Mouse (Mus musculus) activated CD4-positive, CD25-positive, alpha-beta regulatory T cell, adult 4 months (primary cell): ENCODE results near the gene Cdrt4. TPM values are rescaled to one million over a fixed set of nuclear protein-coding genes. Genes with fewer than 3 reads are reported as not detected.

Experiments used
- ATAC-seq: one replicate; pipeline ENCODE4 v1.8.0; 2017
- polyA plus RNA-seq, 2 experiments: library from polyadenylated mRNA; unstranded; fragments of 100-300 nt; shearing (Covaris generic); gene quantifications; one replicate each; pipeline ENCODE4 v1.2.1; 2017

Cdrt4 gene
- polyA plus RNA-seq, 2 experiments from 2014 or later: not detected

DNA sequence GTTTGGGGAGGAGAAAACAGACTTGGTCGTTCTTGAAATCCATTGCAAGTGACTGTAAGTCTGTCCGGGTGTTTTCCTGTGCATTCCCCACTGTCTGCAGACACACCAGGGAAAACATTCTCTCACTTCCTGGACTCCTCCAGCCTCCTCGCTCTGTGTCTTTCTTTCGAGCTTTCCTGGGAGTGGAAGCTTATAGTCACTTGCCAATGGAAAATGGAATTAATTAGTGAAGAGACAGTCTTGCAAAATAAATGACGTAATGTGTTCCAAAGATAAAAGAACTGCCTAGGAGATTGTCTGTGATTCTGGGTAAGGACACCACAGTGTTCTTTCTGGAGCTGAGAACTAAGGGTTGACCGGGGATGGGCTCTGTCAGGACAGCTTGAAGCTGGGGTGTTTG lies 7.5 kb upstream of the Cdrt4 start:
- ATAC-seq: no peak

GRCm38 (mm10) chr11:62945514-62945913 lies 5.5 kb upstream of the Cdrt4 start:
- no peak for ATAC-seq

DNA sequence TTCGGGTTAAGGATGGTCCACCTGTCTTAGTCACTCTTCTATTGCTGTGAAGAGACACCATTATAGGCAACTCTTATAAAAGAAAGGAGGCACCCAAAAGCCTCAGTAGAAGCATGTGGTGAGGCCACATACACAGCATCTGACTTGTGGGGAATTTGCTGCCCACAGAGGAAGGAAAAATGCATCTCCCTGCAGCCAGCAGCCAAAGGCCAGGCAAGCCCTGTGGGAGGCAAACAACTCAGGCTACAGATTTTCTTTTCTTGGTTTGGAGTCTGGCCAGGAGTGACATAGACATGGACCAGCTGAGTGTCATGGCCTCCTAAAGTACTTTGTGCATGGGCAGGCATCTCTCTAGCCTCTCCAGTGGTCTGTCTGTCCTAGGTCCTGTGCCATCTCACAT lies 1.4 kb upstream of the Cdrt4 start:
- ATAC-seq: no peak

DNA sequence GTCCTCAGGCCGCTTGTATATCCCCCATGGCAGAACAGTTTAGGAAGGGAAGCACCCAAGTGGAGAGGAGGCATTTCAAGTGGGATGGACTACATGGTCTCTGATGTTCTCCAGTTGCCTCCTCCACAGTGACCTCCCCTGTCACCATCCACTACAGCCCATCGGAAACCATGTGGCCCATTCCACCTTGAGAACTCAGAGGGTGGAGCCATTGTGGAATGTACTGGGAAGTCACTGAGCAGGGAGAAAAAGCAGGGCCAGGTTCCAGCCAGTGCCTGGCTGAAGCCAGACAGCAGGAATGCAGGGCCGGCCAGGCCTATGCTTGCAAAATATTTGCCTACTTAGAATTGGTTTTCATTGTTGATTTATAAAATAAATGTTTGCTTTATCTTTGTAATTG lies 3.8 kb downstream of the Cdrt4 start:
- ATAC-seq: no peak

DNA sequence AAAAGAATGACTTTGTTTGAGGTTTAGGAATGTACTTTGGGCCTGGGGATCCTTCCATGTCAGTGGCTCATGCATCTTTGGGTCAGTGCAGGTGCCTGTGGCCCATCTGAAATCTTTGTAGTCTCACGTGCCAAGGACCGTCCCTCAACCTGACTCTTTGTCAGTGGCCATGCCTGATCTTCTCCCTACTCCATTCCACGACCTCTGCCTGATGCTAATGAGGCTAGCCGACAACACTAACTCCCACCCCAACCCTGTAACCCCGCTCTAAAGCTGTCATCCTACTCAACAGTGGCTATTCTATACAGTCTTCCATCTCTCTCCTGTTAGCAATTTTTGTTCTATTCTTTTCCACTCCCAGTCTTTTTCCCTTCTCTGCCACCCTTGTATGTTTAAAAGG lies 4.2 kb downstream of the Cdrt4 start:
- no peak for ATAC-seq

DNA sequence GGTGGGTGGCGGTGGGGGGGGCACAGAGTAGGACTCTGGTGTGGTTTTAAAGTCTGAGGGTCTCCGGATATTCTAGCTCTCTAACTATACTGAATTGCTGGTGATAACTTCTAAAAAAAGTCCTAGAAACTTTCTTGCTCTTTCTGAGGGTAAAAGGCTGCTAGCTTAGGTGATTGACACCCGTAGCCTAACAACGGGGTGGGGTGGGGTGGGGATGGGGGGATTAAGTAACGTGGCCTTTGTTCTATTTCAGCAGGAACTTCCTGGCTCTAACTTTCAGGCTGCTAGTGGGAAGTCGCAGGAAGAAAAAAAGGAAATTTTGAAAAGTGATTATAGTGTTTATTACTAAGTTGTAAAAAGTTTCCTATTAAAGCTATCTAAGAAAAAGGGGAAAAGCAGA lies 4.8 kb downstream of the Cdrt4 start:
- ATAC-seq: no peak

GRCm38 (mm10) chr11:62957626-62958180 lies 6.7 kb downstream of the Cdrt4 start:
- no peak for ATAC-seq

- ATAC-seq: no peak
These were observed 12.3 kb downstream of the Cdrt4 start for GRCm38 (mm10) chr11:62963292-62963691.

DNA sequence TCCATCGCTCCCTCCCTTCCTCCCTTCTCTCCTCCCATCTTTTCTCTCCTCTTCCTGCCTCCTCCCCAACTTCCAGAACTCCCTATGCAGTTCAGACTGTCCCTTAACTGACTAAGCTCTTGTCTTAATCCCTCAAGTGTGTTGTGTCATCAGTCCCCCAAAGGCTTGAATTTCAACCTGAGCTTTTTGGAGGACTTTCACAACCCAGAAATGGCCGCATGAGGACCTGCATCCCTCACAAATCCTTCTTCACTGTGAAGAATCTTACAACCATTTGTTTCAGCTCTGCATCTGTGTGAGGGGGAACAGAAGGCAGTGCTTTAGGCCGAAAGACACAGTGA lies 15.4 kb downstream of the Cdrt4 start:
- ATAC-seq: no peak

- no peak for ATAC-seq
These were observed 16.0 kb downstream of the Cdrt4 start for GRCm38 (mm10) chr11:62966765-62967633.

- no peak for ATAC-seq
These were observed 26.2 kb downstream of the Cdrt4 start for GRCm38 (mm10) chr11:62977176-62977575.

DNA sequence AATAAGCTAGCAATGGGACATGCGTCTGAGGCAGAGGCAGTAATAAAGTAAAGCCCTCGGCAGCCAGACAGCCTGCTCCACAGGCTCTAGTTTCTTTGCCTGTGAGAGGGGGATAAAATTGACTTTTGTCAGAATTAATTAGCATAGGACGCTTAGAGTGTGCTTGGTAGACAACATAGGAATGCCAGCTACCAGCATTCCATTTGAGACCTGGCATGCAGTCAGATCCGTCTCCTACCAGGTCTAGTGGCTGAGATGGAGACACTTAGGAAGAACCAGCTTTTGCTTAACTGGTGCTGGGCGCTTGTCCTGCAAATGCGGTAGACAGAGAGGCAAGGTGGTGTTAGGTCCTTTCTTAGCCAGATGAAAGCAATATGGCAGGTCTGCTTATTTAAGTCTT lies 27.9 kb downstream of the Cdrt4 start:
- ATAC-seq: no peak

- no peak for ATAC-seq
These were observed 30.7 kb downstream of the Cdrt4 start for GRCm38 (mm10) chr11:62981729-62982128.

- ATAC-seq: no peak
These were observed 32.8 kb downstream of the Cdrt4 start for GRCm38 (mm10) chr11:62983793-62984192.

DNA sequence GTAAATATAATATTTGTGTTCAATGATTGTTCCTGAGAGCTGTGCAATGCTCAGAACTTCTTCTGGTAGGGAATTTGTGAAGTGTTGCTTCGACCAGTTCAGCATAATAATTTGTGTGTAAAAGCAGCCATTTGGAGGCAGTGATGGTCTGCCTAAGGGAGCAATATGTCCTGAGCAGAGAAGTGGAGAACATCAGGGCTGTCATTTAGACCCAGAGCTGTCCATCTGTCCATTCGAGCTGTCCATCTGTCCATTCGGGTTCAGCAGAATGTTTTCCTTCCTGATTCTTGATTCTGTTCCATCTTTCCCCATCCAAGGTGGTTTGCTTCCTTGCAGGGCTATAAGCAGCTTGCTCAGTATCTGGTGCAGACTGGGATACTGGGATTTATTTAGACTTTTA lies 33.4 kb downstream of the Cdrt4 start:
- ATAC-seq: no peak

DNA sequence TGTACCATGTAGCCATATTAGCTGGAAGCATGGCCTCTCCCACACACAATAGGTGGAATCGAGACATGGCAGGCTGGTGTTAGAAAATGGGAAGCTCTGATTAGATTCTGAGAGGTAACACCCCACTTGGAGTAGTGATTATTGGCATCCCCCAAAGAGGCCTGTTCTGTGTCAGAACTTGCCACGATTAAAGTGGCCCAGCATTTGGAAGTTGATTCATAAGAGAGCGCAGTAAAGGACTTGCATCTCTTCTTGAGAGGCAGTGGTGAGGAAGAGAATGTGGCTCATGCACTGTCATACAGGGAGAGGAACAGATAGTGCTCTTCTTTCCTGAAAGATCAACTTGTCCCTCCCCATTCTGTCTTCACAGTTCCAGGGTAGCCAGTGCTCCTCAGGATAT lies 34.1 kb downstream of the Cdrt4 start:
- ATAC-seq: no peak

DNA sequence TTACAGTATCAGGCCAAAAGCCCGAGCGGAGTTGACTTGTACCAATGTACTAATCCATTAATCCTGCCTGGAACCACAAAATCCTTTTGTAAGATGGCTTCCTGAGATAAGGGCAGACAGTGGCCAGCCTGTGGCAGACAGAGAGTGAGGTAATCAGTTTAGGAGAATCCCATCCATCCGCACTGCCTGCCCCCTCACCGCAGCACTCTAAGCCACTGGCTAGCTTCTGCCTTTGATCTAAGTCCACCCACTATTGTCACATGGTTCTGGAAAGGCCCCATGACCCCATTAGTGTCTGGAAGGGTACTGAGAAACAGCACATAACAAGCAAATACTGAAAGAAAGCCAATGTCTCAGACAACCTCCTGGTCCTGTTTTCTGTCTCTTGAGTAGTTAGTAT lies 35.6 kb downstream of the Cdrt4 start:
- no peak for ATAC-seq

DNA sequence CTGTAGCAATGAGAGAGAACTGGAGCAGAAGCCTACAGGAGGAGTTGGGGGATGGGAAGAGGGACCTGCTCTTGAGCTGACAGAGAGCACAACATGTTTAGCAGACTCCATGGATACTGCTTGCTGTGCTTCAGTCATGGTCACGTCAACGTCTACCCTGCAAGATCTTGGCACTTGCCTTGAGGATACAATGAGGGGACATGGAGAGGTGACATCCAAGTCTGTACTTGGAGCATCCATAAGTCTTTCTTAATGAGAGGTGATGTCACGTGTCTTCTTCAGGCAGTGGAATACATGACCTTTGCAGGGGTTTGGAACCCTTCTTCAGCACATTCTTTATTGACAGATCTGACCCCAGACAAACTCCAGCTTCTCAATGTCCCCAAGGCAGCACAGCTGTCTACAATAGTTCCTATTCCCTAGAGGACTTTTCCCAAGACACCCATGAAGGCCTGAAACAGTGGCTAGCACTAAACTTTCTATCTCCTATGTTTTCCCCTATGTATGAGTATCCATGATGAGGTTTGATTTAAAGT lies 39.2 kb downstream of the Cdrt4 start:
- ATAC-seq: no peak

DNA sequence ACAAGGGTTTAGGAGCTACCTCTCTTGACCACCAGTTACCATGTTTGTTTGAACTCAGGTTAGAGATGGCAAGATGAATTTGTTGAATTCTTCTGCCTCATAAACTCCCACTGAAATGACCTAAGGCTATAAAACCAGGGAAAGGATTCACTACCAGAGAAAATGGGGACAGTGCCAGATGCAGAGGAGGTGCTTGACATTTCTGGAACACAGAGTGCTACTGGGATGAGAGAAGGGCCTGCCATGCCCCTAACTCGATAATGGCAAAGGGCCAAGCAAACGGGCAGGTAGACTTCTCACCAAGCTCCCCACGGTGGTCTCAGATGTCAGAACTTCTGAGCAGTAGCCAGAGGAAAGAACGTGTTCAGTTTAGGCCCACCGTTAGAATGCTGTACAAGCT lies 39.8 kb downstream of the Cdrt4 start:
- ATAC-seq: no peak

DNA sequence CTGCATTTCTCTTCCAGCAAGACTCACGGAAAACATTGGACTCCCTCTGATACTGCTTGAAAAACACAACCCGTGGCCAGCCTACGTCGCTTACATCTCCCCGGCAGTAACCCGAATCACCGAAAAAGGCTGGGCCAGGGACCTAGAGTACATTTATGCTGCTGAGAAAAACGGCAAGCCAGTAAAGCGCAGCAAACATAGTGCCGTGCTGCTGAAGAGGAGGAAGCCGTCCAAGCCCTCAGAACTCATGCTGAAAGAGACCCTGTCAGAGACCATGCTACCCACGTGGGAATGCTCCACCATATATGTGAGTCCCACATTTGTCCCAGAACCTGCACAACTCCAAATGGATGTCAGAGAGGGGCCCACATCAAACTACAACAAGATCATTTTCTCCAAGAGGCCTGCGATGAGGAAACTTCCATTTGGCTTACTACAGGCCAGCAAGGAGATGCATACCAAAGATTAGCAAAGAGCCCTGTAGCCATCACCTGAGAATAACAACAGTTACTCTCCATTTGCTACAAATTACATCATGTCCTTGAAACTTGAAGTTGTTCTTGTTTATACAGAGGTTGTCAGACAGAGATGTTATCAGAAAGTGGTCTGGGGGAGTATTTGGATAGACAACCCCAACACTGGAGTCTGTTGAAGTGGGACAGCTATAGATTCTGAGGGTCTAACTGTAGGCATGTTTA lies 41.7 kb downstream of the Cdrt4 start:
- ATAC-seq: no peak

DNA sequence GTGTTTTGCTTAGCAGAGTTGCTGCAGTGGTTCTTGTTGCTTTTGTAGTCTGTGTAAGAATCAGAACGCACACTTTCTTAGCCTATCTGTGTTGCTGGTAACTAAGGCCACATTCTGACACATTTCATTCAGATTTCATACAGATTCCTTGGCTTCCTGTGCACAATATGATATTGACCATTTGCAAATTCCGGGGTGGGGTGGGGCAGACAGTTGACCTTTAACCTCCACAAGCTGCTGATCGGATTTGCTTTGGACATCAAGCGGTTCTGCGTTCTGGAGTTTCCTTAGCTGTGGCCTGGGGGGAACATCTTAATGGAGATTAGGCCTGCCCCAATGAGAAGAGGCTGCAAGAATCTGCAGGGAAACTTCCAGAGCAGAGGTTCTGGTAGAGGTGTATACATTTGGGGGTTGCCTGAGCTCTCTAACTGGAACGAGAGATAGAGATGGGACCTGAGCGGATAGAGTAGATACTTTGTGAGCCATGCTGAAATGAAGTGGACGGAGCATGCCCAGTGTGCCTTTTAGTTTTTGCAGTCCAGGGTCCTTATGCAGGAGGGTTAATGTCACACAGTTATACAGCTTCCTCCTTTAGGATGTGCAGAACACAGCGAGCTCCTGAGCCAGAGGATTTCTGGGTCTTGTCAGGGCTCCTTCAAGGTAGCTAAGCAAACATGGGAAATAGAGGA lies 44.2 kb downstream of the Cdrt4 start:
- no peak for ATAC-seq

GRCm38 (mm10) chr11:62995755-62996521 lies 44.9 kb downstream of the Cdrt4 start:
- ATAC-seq: no peak
